Mouse (Mus musculus): Measurements from ENCODE around the gene Itgb8.

DNA sequence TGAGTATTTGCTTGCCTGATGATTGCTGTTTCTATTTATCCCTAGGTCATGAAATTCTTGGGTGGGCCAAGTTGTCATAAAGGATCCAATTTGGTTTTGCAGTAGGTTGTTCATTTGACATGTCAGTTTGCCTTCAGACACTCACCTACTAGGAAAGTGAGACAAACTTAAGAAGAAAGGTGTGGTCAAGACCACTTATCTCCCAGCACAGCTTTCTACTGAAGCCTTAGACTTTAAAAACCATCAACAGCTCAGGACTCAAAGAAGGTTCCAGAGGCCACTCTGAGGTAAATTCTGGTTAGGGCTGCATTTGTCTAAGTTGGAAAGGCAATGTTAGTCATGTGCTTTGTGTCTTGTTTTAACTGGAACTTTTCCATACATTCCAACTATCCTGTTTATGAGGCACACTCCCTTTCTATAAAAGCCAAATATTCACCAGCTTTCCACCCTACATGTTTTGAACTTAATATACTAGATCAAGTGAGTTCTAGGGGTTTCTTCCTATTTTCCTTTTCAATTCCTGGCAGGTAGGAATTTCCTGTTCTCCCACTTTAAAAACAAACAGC lies 20.8 kb downstream of the Itgb8 start:
- TF ChIP-seq CTCF (IDR thresholded peaks at IDR 0.05; ENCODE audit: control insufficient read depth, insufficient read depth, insufficient read length) = no peak
- TF ChIP-seq USF1 (IDR thresholded peaks at IDR 0.05; ENCODE audit: low read depth) = no peak
- no peak for TF ChIP-seq MYOD1 (IDR thresholded peaks at IDR 0.05; ENCODE audit: control insufficient read depth, insufficient read length, low read depth)
- no peak for TF ChIP-seq MAX (IDR thresholded peaks at IDR 0.05)

Data from C2C12 (cell line).